Mouse (Mus musculus): ENCODE results near the gene Pramef25.
"Not testable (repeated sequence)": the region's sequence is repeated elsewhere in the genome, so short reads cannot be mapped to it uniquely, and the experiment has no call there.

DNA sequence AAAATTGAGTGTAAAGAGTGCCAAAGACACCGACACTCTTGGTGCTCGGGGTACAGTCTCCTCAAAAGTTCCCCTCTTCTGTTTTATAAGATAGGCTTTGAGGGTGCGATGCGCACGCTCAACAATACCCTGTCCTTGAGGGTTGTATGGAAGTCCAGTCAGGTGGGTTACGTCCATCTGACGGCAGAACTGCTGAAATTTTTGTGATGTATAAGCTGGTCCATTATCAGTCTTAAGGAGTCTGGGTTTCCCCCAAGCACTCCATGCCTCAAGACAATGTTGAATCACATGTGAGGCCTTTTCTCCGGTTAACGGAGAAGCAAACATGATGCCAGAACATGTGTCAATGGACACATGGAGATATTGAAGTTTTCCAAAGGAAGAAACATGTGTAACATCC lies 34.9 kb upstream of the Pramef25 start:
- TF ChIP-seq JUND (conservative IDR thresholded peaks at IDR 0.05; ENCODE audit: low read depth, low read length); CTCF (conservative IDR thresholded peaks at IDR 0.05 in 1 of 2, IDR thresholded peaks at IDR 0.05 in 1 of 2; ENCODE audit: low read depth in 2 of 2, low read length in 2 of 2); MAZ (IDR thresholded peaks at IDR 0.05; ENCODE audit: low read depth, low read length); EP300 (IDR thresholded peaks at IDR 0.05; ENCODE audit: low read length); SMC3 (IDR thresholded peaks at IDR 0.05; ENCODE audit: low read depth, low read length); MAX (IDR thresholded peaks at IDR 0.05; ENCODE audit: low read length): not testable (repeated sequence)

Data from CH12.LX (cell line).